Mouse (Mus musculus) neural tube, embryonic 14.5 days (tissue): Measurements from ENCODE around the gene Zcchc3. TPM values are rescaled to one million over a fixed set of nuclear protein-coding genes. Genes with fewer than 3 reads are reported as not detected.

Experiments used
- ATAC-seq: fragments of 200-750 bp; cut with Nextera tagmentation; 2 replicates; pipeline ENCODE4 v1.8.0; 2017; ENCODE audit warnings: low read depth, mild to moderate bottlenecking, moderate TSS enrichment, moderate library complexity
- H3K27ac ChIP-seq: fragments of 300-500 bp; sonication (generic); 2 replicates; pipeline ENCODE4 v1.5.1; 2014; ENCODE audit warnings: low read depth, mild to moderate bottlenecking, control low read depth, low read length, moderate library complexity, mixed read lengths
- H3K27me3 ChIP-seq: fragments of 300-500 bp; sonication (generic); 2 replicates; pipeline ENCODE4 v1.6.1; 2014; ENCODE audit warnings: low read length; ENCODE audit not compliant: control insufficient read depth, insufficient read depth
- H3K36me3 ChIP-seq: fragments of 300-500 bp; sonication (generic); 2 replicates; pipeline ENCODE4 v1.6.1; 2014; ENCODE audit warnings: low read length, mixed read lengths; ENCODE audit not compliant: control insufficient read depth, insufficient read depth
- H3K4me1 ChIP-seq: fragments of 300-500 bp; sonication (generic); 2 replicates; pipeline ENCODE4 v1.6.1; 2014; ENCODE audit warnings: low read length; ENCODE audit not compliant: control insufficient read depth, insufficient read depth
- H3K4me2 ChIP-seq: fragments of 300-500 bp; sonication (generic); 2 replicates; pipeline ENCODE4 v1.6.1; 2014; ENCODE audit warnings: mild to moderate bottlenecking, low read depth, low read length, control low read depth
- H3K4me3 ChIP-seq: fragments of 300-500 bp; sonication (generic); 2 replicates; pipeline ENCODE4 v1.5.1; 2014; ENCODE audit warnings: low read depth, low read length, control low read depth, mixed read lengths
- H3K9ac ChIP-seq: fragments of 300-500 bp; sonication (generic); replicated peaks from 2 replicates; pipeline ENCODE4 v1.6.1; 2014; ENCODE audit warnings: low read depth, mild to moderate bottlenecking, control low read depth, low read length, mixed read lengths
- H3K9me3 ChIP-seq: fragments of 300-500 bp; sonication (generic); 2 replicates; pipeline ENCODE4 v1.6.1; 2016; ENCODE audit warnings: low read length; ENCODE audit not compliant: control insufficient read depth
- WGBS: fragments of 180-500 bp; shearing (Covaris S2); extraction: QIAGEN DNeasy Blood & Tissue Kit; methylation state at CpG from one replicate; pipeline ENCODE4 v1.1.7; 2014; 5-methylcytosine and 5-hydroxymethylcytosine counted together
- polyA plus RNA-seq: library from polyadenylated mRNA; unstranded; fragments of >200 nt; fragmentation: Nextera tagmentation; extraction: Ambion mirVana; gene quantifications from 2 replicates; pipeline ENCODE4 v1.2.1, GENCODE M21; 2014

The Zcchc3 gene
- polyA plus RNA-seq = 14.5 and 18.0 TPM in 2 replicates

GRCm38 (mm10) chr2:152414591-152415165 lies at the start of gene Zcchc3:
Gene Zcchc3, minus strand, starts transcription at chr2:152415027.
- WGBS = under 1% methylated on average over 65 of the region's 65 CpGs
- Histone ChIP-seq H3K4me1 (peaks cover 33% of the 10 kb centered on the region), H3K27me3 (no peaks in the 10 kb centered on the region), H3K36me3 (no peaks in the 10 kb centered on the region), H3K4me3 (peak within 1 kb of the TSS; percentile 91), H3K4me2 (peak within 1 kb of the TSS; percentile 84), H3K27ac (peak within 1 kb of the TSS; percentile 95), H3K9ac (peak within 1 kb of the TSS; percentile 92), H3K9me3 (no peaks in the 10 kb centered on the region)
- ATAC-seq = peak; percentile 83

GRCm38 (mm10) chr2:152459241-152459640 lies 44.4 kb upstream of the Zcchc3 start:
- H3K9ac ChIP-seq = no peak overlapping the region
- H3K4me2 ChIP-seq = no peak overlapping the region
- no peaks in the 10 kb centered on the region for H3K9me3 ChIP-seq
- no peaks in the 10 kb centered on the region for H3K36me3 ChIP-seq
- H3K27me3 ChIP-seq = no peaks in the 10 kb centered on the region
- H3K4me1 ChIP-seq = no peaks in the 10 kb centered on the region
- ATAC-seq = no peak
- whole genome bisulfite sequencing = 56% methylated on average over 13 of the region's 13 CpGs
- H3K4me3 ChIP-seq = no peak overlapping the region
- no peak overlapping the region for H3K27ac ChIP-seq

GRCm38 (mm10) chr2:152452101-152452781 lies 37.4 kb upstream of the Zcchc3 start:
- H3K4me2 ChIP-seq = no peak overlapping the region
- no peak overlapping the region for H3K4me3 ChIP-seq
- no peaks in the 10 kb centered on the region for H3K27me3 ChIP-seq
- no peaks in the 10 kb centered on the region for H3K4me1 ChIP-seq
- no peak overlapping the region for H3K27ac ChIP-seq
- WGBS = 75% methylated on average over 4 of the region's 4 CpGs
- H3K9ac ChIP-seq = no peak overlapping the region
- H3K9me3 ChIP-seq = no peaks in the 10 kb centered on the region
- H3K36me3 ChIP-seq = no peaks in the 10 kb centered on the region
- ATAC-seq = no peak

- no peaks in the 10 kb centered on the region for H3K36me3 ChIP-seq
- H3K27ac ChIP-seq = no peak overlapping the region
- no peaks in the 10 kb centered on the region for H3K9me3 ChIP-seq
- no peak overlapping the region for H3K9ac ChIP-seq
- no peak overlapping the region for H3K4me3 ChIP-seq
- H3K4me2 ChIP-seq = no peak overlapping the region
- H3K4me1 ChIP-seq = no peaks in the 10 kb centered on the region
- 1% methylated on average over 5 of the region's 5 CpGs for WGBS
- H3K27me3 ChIP-seq = no peaks in the 10 kb centered on the region
- ATAC-seq = no peak
These were observed 35.4 kb upstream of the Zcchc3 start for GRCm38 (mm10) chr2:152450241-152450640.

- no peaks in the 10 kb centered on the region for H3K4me1 ChIP-seq
- no peaks in the 10 kb centered on the region for H3K36me3 ChIP-seq
- no peaks in the 10 kb centered on the region for H3K9me3 ChIP-seq
- no peak overlapping the region for H3K4me3 ChIP-seq
- no peak overlapping the region for H3K27ac ChIP-seq
- no peak overlapping the region for H3K4me2 ChIP-seq
- ATAC-seq = no peak
- no peaks in the 10 kb centered on the region for H3K27me3 ChIP-seq
- H3K9ac ChIP-seq = no peak overlapping the region
- WGBS = 50% methylated on average over 5 of the region's 5 CpGs
These were observed 32.6 kb upstream of the Zcchc3 start for GRCm38 (mm10) chr2:152447461-152447860.

- no peak for ATAC-seq
- no peaks in the 10 kb centered on the region for H3K9me3 ChIP-seq
- H3K27ac ChIP-seq = no peak overlapping the region
- no peak overlapping the region for H3K4me3 ChIP-seq
- 67% methylated on average over 2 of the region's 2 CpGs for WGBS
- no peak overlapping the region for H3K4me2 ChIP-seq
- H3K9ac ChIP-seq = no peak overlapping the region
- no peaks in the 10 kb centered on the region for H3K4me1 ChIP-seq
- H3K36me3 ChIP-seq = no peaks in the 10 kb centered on the region
- no peaks in the 10 kb centered on the region for H3K27me3 ChIP-seq
These were observed 31.8 kb upstream of the Zcchc3 start for GRCm38 (mm10) chr2:152446642-152447041.

- Histone ChIP-seq H3K27ac (no peak overlapping the region), H3K9me3 (no peaks in the 10 kb centered on the region), H3K4me2 (no peak overlapping the region), H3K4me1 (no peaks in the 10 kb centered on the region), H3K9ac (no peak overlapping the region), H3K36me3 (no peaks in the 10 kb centered on the region), H3K27me3 (no peaks in the 10 kb centered on the region), H3K4me3 (no peak overlapping the region)
- ATAC-seq = no peak
- WGBS = 83% methylated on average over 8 of the region's 8 CpGs
These were observed 28.5 kb upstream of the Zcchc3 start for GRCm38 (mm10) chr2:152443281-152443680.

GRCm38 (mm10) chr2:152442322-152442721 lies 27.5 kb upstream of the Zcchc3 start:
- WGBS = 75% methylated on average over 4 of the region's 4 CpGs
- no peaks in the 10 kb centered on the region for H3K36me3 ChIP-seq
- H3K4me3 ChIP-seq = no peak overlapping the region
- no peak for ATAC-seq
- no peaks in the 10 kb centered on the region for H3K27me3 ChIP-seq
- H3K4me1 ChIP-seq = no peaks in the 10 kb centered on the region
- no peak overlapping the region for H3K9ac ChIP-seq
- no peak overlapping the region for H3K27ac ChIP-seq
- H3K4me2 ChIP-seq = no peak overlapping the region
- H3K9me3 ChIP-seq = no peaks in the 10 kb centered on the region

- Histone ChIP-seq H3K27ac (no peak overlapping the region), H3K27me3 (no peaks in the 10 kb centered on the region), H3K9ac (no peak overlapping the region), H3K4me3 (no peak overlapping the region), H3K4me2 (no peak overlapping the region), H3K4me1 (no peaks in the 10 kb centered on the region), H3K9me3 (no peaks in the 10 kb centered on the region), H3K36me3 (no peaks in the 10 kb centered on the region)
- ATAC-seq = no peak
- 78% methylated on average over 2 of the region's 2 CpGs for WGBS
These were observed 25.0 kb upstream of the Zcchc3 start for GRCm38 (mm10) chr2:152439833-152440232.
